Mouse (Mus musculus): ENCODE data around the gene Vwce.

GRCm38 (mm10) chr19:10688537-10689352 is 54.7 kb downstream of the Vwce start, which contains the start of gene Vps37c:
- TF ChIP-seq FLI1 (IDR thresholded peaks at IDR 0.05; ENCODE audit: low read length) (peak; percentile 26; the same call in 1 of the 2 replicates), GATA1 (IDR thresholded peaks at IDR 0.05; ENCODE audit: borderline replicate concordance, low read length) (no peak)
